Mouse (Mus musculus) monocyte, adult 5-6 weeks (primary cell): ENCODE measurements around the gene Cog2. TPM values are rescaled to one million over a fixed set of nuclear protein-coding genes. Genes with fewer than 3 reads are reported as not detected.

Experiments used
- ATAC-seq: fragments of 153-309, 156-312 bp; replicated peaks from 2 replicates; pipeline ENCODE4 v1.8.0; 2017; ENCODE audit warnings: mild to moderate bottlenecking; ENCODE audit not compliant: low TSS enrichment, insufficient number of reproducible peaks, severe bottlenecking, poor library complexity, low FRiP score
- total RNA-seq: library from RNA; stranded (forward); fragments of 200-1000, 200-491, 200-594 nt; gene quantifications from 3 replicates; pipeline ENCODE4 v1.2.3, GENCODE M21; 2017

The Cog2 gene
- total RNA-seq, 1 experiment from 2014 or later: 15.1 TPM

DNA sequence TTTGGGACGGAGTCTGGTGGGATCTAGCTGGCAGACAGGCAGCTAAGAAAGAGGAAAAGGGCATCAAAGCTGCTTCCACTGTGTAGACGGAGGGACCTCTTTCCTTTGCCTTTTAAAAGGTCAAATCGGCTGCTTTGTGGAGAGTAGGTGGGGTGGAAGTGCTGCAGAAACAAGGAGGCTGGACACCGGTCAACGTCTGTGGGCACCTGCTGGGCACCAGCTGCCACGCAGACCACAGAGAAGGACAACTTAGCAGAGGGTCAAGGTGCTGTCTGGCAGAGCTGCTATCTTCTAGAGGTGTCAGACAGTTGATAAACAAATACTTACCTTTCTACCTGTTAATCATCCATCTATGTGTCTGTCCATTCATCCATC, 12.3 kb upstream of the Cog2 start:
- ATAC-seq: no peak

DNA sequence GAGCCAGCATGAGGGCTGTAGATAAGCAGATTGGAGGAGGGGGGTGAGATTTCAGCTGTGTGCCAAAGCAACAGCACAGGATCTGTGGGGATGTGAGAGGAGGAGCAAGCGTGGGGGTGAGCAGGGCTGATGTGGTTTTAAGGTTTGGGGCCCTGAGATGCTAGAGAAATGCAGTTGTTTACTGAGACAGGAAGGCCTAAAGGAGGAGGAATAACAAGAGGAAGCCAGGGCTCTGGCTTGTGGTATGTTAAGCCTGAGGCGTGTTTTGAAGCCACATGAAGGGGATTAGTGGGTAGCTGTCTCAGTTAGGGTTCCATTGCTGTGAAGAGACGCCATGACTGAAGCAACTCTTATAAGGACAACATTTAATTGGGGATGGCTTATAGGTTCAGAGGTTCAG, 11.4 kb upstream of the Cog2 start:
- no peak for ATAC-seq

DNA sequence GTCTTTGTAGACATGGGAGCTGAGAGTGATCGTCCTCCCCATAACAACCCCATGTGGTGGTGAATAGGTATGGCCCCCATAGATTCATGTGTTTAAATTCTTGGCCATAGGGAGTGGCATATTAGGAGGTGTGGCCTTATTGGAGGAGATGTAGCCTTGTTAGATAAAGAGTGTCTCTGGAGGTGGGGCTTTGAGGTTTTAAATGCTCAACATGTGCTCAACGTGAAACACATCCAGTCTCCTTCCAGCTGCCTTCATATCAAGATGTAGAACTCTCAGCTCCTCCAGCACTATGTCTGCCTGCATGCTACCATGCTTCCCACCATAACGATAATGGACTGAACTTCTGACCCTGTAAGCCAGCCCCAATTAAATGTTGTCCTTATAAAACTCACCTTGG, 4.5 kb upstream of the Cog2 start:
- no peak for ATAC-seq

DNA sequence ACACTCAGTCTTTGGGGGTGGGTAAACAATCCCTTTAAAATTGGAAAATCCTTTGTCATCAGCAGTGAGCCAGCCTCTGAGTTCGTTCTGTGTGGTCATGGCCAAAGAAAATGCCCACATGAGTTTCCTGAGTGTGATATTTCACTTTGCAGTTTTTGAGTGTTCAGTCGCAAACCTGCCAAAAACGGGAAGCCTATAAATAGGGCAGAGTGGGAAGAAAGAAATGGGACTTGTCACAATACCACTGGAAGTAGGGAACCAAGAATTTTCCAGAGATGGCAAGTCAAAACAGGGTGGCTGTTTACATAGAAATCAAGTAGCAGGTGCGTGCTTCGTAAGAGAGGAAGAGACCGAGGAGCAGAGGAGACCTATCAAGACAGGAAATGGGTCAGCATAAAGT, 4.0 kb upstream of the Cog2 start:
- no peak for ATAC-seq

DNA sequence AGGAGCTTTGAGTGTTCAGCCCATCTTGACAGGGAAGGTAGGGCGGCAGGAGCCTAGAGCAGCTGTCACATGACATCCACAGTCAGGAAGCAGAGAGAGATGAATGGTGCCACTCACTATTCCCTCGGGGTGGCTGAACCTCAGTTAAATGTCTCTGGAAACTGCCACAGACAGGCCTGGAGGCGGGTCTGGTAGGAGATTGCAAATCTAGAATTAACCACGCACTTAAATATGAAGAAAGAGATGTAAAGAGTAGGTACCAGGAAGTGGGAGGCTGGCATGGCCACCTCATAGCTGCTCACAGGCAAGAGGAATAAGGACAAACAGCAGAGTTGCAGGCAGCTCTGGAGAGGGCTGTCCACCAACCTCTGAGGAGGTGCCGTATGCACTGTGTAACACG, 3.4 kb upstream of the Cog2 start:
- ATAC-seq: no peak

DNA sequence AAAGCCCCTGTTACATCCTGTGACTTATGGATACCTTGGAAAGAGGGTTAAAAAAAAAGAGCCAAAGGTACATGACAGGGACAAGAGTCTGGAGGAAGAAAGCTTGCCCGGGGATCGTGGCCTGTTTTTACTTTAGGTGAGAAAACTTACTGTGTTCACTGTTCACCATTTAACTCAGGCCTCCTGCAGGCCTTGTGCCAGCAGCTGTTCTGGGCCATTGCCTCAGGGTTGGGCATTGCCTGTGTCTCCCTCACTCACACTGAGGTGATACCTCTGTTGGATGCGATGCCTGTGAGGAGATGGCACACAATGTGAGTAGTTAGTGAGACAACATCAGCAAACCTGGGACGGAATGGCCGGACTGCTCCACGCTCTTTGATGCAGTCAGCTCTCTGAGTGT, 1.4 kb downstream of the Cog2 start:
- ATAC-seq: no peak

DNA sequence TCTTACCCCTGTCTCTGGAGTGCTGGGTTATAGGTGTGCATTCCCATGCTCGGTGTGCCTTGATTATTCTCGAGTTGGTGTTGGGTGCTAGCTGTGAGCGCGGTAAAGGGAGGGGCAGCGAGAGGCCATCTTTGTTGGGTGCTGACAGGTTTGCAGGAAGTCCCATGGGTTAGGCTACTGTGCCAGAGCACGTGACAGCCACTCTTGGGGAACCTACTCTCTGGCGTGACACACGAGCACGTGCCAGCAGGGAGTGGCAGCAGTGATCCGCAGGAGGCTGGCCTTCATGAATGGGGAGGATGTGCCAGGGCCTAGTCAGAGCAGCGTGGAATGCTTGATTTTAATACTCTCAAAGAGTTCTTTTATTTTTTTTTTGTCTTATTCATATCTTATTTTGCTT, 5.7 kb downstream of the Cog2 start:
- no peak for ATAC-seq

DNA sequence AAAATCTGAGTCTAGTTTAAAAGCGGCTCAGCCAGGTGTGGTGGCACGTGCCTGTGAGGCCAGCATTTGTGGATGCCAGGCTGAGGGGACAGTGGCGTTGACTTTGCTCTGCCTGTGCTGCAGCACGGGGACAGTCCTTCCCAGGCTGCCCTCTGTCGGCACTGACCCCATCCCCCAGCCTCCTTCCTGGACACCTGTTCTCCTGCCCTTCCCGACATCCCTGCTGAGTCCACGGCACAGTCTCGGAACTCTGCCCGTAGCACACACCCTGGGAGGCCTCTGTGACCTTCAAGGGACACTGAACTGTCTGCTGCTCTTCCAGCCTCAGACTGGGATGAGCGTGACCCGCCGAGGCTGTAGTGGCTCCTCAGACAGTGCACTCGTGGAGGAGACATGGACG, 9.5 kb downstream of the Cog2 start:
- ATAC-seq: no peak

DNA sequence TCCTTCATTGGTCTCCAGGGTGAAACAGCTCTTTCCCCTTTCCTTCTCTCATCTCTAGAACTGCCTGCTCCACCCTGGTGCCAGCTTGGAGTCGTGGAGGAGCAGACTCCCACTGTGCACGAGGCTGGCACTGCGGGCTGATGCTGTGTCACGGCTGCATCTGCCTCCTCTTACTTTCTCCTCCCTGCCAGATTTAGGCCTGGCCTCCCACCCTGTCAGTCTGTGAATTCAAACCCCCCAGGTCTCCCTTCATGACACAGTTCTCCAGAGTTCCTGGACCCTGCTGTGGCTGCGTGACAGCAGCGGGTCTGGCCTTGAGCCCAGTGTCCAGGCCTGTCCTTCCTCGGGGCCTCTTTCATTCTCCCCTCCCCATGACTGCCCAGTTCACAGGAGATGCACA, 10.0 kb downstream of the Cog2 start:
- no peak for ATAC-seq

DNA sequence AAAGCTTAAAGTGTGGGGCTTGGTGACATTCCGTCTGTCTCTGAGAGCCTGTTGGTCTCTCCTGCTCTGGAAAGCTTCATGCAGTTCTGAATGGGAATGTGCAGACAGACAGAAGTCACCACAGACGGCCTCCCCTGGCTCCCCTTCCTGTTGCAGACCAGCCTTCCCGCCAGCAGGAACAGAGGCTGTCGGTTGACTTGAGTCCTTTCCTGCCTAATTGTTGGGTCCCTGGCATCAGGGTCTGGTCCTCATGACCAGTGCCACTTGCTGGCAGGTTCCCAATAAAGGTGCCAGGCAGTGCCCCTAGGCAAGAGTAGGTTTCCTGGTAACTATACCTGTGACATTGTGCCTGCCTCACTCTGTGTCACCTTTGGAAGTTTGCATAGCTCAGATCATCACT, 10.4 kb downstream of the Cog2 start:
- no peak for ATAC-seq

DNA sequence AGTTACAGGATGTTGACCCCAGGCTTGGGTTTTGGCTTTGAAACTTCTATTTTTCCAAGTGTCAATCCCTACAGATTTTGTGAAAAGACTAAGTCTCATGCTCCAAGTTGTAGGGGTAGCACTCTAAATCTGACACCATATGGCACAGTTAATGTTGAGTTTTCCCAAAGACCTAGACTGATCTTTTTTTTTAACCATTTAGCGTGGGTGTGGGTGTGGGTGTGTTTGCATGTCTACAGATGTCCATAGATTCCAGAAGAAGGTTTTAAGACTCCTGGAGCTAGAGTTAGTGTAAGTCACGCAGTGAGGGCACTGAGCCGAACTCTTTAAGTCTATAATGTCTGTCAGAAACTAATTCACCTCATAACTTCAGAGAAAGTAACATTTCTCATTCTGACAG, 12.1 kb downstream of the Cog2 start:
- no peak for ATAC-seq

DNA sequence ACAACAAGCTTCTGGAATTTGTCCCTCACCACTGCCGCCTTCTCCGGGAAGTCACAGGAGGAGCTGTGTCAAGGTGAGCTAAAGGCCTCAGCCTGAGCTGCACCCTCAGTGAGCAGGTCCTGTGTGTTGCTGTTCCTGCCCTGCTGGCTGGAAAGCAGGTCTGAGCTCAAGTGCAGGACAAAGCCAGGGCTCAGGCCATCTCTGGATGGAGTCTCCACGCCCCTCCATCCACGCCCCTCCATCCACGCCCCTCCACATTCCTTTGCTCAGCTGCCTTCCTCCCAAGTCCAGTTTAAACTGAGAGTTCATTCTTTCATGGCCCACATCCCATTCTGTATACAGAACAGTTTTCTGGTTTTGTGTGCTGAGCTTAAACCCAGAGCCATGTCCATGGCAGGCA, 14.9 kb downstream of the Cog2 start:
- ATAC-seq: no peak

DNA sequence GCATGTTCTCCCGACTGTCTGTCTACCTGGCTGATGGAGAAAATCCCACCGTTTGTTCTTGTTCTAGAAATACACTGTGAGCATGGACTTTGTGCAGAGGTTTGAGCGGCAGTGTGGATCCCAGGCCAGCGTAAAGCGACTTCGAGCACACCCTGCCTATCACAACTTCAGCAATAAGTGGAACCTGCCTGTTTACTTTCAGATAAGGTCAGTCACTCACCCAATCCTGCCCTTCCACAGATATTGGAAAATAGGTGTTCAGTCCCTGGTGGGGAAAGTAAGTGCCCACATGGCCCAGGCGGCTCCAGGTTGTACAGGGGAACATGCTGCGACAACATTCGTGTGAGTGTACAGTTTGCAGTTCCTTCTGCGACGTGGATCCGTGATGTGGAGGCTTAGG, 20.3 kb downstream of the Cog2 start:
- ATAC-seq: no peak

DNA sequence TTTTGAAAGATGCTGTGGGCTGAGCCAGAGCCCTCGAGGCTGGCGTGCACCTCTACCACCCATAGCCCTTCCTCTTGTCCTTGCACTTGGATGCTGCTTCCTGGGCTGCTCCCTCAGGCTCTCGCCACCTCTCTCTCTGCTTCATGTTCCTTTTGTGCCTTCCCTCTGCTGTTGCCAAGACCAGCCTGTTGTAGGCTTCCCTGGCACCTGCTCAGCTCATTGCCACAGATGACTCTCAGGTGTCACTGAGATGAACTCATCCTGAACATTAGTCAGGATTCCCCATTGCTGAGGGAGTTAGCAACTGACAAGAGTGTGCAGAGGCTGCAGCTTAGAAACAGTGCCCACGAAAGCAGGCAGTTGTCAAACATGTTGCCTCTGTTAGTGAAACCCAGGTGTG, 21.4 kb downstream of the Cog2 start:
- ATAC-seq: no peak

DNA sequence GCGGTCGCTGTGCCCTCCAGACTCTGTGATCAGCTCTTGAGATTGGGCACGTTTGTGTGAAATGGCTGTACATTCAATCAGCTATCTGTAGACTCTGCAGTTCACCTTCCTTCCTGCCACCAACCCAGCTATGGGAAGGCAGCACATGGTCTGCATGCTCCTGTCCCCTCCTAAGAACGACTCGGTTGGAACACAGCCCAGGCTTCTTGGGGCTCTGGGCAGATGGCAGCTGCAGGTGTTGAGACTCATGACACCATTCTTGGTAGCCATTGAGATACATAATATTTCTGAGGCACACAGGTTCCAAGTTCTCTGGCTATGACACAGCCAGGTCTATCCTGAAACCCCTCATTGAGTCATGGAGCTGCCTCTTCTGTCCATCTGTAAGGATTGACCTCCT, 22.7 kb downstream of the Cog2 start:
- no peak for ATAC-seq

DNA sequence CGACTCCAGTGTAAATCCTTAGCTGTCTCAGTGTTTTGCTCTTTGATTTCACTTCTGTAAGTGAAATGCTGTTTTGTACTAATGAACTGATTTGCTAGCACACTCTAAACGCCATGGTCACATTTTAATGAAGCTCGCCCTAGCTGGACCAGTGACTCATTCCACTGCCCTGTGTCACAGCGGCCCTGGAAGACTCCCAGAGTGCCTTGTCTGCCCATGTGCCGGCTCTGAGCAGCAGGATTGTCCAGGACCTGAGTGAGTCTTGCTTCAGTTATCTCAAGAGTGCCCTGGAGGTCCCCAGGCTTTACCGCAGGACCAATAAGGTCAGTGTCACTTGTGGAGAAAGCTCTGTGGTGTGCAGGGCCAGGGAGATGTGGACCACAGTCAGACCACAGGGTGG, 25.8 kb downstream of the Cog2 start:
- ATAC-seq: no peak

DNA sequence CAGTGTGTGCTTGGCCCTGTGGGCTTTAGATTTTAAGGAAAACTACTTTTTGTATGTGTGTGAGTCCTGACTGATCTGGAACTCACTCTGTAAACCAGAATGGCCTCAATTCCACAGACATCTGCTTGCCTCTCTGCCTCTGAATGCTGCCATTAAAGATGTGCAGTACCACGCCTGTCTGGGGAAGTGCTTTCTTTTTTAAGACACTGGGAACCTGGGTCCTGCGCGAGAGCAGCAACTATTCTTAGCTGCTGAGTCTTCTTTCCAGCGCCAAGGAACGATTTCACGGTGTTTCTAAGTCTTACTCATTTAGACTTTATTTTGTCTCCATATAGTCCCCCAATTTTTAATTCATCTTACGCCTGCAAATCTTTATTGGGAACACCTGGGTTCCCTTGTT, 26.2 kb downstream of the Cog2 start:
- ATAC-seq: no peak

DNA sequence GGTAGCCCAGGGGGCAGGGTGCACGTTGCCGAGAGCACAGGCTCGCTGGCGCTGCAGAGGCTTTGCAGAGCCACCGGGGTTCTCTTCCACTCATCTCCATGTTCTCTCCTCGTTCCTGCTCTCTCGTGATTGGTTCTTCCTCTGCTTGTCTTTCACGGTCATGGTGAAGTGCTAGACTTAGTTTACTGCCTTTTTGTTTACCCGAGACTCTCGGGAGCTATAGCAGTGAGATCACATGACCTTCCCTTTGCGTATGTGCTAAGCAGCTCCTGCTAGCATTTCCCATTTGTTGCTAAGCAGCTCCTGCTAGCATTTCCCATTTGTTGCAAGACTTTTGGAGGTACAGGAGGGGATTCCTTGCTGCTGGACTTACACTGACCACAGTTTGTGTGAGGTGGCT, 26.7 kb downstream of the Cog2 start:
- no peak for ATAC-seq

DNA sequence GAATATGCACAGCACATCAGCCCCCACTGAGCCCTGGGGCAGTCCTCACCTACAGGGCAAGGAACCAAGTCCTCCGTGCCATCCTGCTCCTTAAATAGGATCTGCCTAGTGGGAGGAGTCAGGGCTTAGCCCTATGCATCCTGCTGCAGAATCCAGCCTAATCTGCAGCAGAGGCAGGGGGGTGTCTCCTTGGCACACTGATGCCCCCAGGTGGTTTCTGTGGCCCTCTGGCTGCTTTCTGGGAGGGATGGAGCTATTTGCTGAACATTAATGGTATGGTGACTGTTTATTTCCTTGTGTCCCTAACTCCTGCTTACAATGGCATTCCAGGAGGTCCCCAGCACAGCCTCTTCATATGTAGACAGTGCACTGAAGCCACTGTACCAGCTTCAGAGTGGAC, 27.6 kb downstream of the Cog2 start:
- no peak for ATAC-seq

DNA sequence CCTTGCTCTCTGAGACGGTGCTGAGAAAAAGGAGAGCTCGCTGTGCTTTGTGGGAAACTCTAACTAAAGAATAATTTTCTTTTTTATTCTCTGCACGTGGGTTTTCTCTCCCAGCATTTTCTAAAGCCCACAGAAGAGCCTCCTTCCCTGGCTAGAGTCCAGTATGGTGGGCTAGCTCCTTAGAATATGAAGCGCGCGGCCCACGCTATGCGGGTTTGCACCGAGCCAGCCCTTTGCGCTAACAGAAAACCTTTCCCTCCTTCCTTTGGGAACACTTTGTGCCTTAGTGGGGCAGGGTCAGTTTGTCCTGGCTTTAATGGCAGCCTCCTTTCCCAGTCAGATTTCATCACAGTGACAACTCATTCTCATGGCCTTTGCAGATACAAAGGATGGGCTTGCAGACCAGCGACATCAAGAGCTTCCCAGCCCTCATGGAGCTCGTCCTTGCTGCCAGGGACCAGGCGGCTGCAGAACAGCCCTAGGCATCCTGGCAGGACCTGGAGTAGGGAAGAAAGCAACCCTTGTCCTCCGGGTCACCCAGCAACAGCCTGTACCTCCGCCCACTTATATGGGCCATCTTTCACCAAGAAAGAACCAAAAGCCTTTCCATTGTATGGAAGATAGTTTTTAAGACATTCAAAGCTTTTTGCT, 30.6 kb downstream of the Cog2 start:
- ATAC-seq: no peak

DNA sequence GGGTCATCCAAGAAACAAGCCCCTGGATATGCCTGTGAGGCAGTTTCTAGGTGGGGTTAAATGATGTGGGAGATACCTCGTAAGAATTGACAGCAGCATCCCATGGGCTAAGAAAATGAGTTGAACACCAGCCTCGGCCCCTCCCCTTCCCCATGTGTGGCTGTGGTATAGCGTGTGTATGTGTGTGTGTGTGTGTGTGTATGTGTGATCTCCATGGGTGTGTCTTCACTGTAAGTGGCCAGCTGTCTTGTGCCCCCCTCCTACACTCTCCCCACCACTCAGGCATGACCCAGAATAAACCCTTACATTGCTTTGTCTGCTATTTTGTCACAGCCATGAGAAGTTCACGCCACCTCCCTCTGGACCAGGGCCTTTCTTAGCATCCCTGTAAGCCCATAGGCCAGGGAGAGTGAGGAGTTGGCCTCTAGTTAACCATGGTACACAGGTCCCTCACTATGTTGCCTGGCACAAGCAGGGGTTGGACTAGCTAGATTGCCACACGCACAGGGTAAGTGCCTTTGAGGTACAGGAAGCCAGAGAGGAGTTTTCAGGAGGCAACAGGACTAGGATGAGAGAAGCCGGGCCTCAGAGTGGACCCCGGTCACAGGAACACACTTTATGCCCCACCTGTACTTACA, 34.7 kb downstream of the Cog2 start:
- ATAC-seq: no peak
